Mouse (Mus musculus): ENCODE results near the gene Hirip3.

Gene Hirip3

DNA sequence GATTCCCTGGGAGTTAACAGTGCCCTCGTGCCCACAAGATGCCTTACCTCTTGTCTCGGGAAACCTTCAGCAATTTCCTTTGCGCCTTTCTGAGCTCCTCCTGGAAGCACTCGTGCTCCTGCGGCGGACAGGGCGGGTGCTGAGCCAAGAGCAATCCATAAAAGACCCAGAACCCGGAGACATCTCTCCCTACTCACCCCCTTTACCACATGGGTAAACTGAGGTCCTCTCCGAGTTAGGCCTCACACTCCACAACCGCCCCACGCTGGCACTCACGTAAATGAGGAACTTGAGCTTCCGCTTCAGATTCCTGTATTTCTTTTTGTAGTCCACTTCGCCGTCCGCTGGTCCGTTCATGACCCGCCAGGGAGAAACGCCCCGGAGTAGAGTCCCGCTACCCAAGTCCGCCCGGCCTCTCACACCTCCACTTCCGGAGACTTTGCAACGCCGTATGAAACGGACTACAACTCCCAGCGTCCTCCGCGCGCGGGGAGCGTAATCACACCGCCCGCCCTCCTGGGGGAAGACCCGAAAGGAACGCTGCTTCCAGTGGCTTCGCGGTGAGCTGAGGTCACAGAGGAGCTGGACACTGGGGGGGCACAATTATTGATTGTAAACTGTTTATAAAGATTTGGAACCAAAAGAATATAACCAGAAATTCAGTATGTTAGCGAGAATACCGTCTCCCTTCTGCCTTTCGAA is at the start of gene Hirip3:
Hirip3 (plus strand) TSS at position 544 of the 702 bp plus-strand sequence.
- DNase-seq, result peak; percentile 97 to 98

DNA sequence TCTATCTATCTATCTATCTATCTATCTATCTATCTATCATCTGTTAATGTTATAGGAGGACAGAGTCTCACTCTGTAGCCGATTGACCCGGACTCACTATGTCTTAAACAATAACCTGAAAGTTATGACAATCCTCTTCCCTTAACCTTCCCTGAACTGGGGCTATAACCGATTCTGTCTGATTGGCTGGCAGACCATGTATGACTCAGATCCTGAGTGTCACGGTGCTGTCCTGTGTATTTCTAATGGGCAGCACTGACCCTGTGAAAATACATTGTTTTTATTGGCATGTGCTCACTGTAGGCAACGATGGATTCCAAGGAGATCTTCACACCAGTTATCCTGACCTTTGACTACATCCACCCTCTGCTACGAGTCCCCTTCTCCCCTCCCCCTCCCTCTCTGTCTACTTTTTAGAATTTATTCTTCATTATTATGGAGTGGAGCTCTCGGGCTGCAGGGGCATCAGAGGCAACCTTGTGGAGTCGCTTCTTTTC is 46.0 kb upstream of the Hirip3 start:
- DNase-seq, result no peak

DNA sequence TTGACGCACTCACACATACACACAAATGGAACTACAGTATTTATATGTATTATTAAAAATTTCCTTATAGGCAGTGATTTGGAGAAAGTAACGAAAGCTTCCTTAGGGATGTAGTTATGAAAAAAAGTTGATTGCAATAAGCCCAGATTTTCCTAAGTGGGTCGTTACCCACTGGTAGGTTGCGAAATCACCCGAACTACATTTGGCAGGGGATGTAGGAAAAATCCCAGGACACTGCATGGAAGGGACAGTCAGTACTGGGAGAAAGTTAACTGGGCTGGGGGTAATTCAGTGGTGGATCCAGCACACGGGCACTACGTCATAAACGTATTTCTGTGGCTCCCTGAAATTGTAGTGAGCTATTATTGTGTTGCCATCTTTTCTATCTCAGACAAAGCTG is 45.3 kb upstream of the Hirip3 start:
- DNase-seq, result peak in 1 of 2 experiments; percentile 32

DNA sequence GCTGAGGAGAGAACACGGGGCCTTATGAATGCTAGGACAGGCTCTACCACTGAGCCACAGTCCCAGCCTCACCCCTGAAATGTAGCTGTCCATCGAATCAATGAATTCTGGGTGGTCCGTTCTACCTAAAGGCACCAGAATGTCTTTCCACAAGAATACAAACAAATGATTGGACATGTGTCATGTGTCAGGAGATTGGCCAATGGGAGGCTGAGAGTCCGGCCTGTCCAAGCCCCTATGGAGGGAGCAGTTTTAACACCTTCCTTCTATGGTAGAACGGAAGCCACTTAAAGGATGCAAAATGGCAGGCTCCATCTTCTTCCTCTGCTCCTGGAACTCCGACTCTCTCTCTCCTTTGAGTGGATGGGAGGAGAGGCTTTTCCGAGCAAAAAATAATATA is 44.2 kb upstream of the Hirip3 start:
- DNase-seq, result peak in 1 of 2 experiments; percentile 5

DNA sequence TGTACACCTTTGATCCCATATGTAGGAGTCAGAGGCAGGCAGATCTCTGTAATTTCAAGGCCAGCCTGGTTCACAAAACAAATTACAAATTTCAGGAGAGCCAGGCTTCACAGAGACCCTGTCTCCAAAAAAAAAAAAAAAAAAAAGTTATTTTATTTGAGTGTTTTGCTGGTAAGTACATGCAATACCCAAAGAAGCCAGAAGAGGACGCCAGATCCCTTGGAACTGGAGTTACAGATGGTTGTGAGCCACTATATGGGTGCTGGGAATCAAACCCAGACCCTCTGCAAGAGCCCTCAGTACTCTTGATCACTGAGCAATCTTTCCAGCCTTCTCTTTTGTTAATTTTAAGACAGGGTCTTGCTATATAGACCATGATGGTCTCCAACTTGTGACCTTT is 43.0 kb upstream of the Hirip3 start:
- no peak for DNase-seq

DNA sequence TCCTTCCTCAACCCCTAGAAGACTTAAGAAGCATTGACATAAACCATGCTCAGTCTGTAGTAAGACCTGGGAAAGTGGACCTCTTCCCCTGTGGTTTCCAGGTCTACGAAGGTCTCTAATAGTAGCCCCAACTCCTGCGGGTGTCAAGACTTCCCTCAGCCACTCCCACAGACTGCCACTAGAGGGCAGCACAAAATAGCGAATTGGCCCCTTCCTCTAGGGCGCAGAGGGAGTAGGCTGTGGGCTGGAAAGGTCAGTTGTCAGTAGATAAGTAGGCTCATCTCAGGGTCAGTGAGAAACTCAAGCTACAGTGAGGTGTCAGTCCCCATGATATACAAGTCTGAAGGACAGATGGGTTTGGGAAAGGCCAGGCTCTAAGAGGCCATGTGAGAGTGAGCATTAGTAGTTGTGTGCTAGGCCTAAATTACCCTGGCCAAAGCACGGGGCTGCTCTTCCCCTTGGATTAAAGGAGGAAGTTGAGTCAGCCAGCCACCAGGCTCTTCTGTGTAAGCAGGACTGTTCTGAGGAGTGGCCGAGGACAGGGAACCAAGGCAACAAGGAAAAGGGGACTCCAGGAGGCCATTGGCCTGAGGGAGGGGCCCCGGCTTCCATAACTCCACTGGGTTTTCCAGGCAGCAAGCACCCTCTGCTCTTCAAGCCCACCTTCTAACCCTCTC is 39.8 kb upstream of the Hirip3 start:
- DNase-seq, result peak; percentile 83 to 89

DNA sequence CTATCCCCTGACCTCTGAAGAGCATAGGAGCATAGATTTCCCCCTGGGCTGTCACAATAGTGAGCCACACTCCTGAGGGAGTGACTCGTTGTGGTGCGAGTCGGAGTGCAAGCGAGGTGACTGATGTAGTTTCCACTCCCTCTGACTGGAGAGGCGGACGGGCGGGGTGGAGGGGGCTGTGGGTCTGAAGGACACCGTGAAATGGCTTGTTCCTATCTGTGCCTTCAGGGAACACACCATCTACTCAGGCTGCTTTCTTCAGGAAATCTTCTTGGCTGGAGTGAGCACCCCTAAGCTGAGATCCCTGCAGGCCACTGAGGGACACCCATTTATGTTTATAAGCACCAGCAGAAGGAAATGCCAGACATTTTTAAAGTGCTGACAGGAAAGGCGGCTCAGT is 39.0 kb upstream of the Hirip3 start:
- DNase-seq, result peak in 1 of 2 experiments; percentile 56

DNA sequence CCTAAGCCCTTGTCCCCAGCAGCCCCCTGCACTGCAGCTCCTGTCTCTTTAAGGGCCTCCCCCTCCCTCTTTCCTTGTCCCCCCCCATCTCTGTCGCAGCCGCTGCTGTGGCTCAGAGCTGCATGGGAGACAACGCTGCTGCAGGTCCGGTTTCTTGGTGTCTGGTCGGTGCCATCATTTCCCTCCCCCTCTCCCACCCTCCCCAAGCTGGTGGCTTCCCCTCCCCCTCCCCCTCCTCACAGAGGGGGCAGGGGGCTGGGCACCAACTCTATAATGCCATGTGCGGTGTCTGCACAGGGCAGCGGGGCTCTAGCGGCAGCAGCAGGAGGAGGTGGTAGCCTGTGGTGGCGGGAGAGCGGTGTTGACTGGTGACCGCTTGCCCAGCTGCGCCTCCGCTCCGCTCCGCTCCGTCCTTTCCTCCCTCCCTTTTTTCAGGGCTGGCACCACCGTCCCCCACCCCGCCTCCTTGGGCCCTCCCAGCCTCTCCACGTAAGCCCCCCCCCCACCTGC is 38.5 kb upstream of the Hirip3 start:
- DNase-seq, result peak in 1 of 2 experiments; percentile 40

DNA sequence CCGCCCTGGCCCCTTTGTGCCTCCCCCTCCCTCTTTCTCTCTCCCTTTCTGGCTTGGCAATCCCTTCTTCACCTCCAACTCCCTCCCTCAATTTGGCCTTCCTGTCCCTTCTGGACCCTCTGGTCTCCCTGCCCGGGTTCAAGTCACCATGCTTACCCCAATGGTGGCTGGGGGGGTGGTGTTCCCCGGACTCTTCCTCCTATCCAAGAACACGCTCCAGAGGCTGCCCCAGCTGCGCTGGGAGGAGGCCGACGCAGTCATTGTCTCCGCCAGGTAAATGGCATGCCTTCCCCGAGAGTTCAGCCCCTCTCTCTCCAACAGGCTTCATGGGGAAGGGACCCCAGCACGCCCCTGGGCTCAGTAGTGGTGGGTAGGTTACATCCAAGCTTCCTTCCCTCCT is 37.8 kb upstream of the Hirip3 start:
- no peak for DNase-seq

DNA sequence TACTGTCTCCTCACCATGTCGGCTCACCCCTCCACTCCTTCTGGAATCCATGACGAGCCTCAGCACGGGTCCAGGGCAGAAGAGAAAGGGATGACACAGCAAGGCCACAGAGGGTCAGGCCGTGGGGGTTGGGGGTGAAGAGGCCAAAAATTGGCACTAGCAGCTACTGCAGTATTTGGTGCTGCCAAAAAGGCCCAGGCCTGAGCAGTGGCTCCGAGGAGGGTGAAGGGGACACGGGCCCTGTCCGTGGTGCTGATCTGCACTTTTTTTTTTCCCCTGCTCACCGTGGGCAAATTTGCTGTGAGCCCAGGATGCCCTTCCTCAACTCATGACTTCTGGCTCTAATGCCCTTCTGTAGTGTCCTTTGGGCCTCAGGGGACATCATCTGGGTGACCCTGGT is 36.4 kb upstream of the Hirip3 start:
- DNase-seq, result no peak

DNA sequence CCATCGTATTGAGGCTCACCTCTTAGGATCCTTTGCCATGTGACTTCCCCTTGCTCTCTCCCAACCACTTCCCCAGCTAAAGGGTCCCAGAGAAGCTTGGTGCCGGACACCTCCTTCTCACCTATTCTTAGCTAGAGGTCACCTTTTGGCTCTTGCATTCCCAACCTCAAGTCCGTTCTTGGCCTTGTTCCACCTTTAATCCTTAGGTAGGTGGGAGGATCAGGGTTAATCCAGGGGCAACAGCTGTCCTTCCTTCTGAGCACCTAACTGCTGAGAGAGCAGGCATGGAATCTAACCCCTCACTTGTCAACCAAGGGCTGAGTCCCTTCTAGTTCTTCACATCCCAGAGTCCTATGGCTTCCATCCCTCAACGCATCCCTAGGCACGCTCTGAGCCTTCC is 35.8 kb upstream of the Hirip3 start:
- no peak for DNase-seq

DNA sequence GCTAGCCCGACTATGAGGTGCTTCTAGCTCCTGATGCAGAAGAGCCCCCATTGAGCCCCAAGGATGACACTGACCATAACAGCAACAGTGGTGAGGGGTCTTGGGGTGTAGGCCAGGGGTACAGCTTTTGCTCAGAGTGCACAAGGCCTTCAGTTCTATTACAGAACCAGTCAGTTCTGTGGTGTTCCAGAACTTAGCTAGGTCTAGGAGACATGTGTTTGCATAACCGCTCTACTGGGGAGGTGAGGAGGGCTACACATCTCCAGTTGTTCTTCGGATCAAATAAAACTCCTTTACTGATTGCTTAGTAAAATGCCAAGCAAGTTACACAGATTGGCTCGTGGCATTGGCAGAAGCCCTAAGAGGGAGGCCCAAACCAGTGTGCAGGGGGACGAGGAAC is 30.2 kb upstream of the Hirip3 start, which contains the start of gene 4930451I11Rik:
4930451I11Rik (minus strand) TSS at position 101 of the 400 bp plus-strand sequence.
- no peak for DNase-seq

DNA sequence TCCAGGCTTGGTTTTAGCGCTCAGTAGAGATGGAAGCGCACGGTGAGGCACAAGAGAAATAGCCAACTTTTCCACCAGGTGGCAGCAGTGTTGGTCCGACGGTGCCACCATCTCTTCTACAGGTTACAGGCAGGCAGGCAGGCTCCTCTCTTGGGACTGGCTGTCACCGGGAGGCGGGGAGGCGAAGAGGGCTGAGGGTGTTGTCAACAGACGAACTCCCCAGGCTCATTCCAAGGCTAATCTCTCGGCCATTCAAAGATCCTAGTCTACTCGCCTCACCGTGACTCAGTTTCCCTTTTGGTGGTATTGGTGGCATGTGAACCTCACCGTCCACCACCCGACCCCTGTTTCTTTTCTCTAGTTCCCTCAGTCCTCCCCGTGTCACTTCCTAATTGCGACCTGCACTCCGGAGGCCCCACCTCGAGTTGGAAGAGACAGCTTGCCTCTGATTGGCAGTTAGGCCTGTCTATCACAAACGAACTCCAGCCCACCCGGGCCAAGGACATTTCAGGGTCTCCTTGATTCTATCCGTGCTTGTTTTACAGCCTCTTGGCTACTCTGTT is 29.7 kb upstream of the Hirip3 start:
- peak; percentile 91 for DNase-seq

DNA sequence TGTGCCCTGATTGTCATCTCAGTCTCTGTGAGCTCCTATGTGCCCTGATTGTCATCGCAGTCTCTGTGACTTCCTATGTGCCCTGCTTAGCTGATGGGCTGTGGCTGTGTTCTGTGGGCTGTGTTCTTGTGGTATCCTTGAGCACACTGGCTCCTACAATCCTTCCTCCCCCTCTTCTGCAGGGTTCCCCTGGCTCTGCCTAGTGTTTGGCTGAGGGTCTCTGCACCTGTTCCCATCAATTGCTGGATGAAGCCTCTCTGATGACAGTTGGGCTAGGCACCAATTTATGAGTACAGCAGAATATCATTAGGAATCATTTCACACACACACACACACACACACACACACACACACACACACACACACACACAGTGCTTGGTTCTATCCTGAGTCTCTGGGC is 28.5 kb upstream of the Hirip3 start:
- no peak for DNase-seq

DNA sequence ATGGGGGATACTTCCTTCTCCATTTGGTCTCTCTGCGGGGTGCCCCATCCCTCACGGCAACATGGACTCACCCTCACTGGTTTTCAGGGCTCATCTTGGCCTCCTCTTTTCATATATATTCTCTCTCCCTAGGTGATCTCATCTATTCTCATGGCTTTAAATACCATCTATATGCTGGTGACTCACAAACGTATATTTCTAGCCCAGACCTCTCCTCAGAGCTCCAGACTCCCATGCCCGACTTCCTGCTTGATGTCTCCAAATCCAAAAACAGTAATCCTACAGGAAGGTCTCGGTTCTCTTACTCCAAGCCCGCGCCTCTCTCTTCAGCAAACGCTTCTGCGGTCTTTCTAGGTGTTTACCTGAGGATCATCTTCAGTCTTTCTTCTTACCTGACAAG is 18.5 kb upstream of the Hirip3 start:
- DNase-seq, result no peak

DNA sequence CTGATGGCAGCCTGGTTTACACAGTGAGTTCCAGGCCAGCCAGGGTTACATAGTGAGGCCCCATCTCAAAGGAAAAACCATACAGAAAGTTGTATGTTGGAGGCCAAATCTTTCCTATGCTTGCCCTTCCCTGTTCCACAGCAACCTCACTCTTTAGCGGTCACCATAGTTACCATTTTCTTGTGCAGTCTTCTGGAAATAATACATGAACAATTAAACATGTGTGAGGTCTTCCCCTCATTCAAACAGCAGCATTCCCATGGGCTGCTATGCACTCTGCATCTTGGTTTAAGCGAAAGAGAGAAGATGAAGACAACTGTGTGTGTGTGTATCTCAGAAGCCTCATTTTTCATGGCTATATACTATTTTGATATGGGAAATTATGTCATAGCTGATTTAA is 16.3 kb upstream of the Hirip3 start:
- DNase-seq, result peak in 1 of 2 experiments; percentile 2

DNA sequence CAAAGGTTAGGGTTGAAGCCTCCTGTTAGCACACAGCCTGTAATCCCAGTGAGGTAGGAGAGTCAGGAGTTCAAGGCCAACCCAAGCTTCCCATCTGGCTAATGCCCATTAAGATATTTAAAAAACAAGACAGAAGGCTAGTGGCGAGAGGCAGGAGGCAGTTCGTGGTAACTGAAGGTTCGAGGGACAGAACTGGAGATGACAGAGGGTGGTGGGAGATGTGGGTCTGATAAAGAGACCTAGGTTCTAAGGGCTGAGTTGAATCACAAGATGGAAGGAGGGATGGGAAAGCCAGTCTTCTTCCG is 14.7 kb upstream of the Hirip3 start, which contains the start of gene Doc2a:
Doc2a (plus strand) TSS at position 301 of the 305 bp plus-strand sequence.
- no peak for DNase-seq

DNA sequence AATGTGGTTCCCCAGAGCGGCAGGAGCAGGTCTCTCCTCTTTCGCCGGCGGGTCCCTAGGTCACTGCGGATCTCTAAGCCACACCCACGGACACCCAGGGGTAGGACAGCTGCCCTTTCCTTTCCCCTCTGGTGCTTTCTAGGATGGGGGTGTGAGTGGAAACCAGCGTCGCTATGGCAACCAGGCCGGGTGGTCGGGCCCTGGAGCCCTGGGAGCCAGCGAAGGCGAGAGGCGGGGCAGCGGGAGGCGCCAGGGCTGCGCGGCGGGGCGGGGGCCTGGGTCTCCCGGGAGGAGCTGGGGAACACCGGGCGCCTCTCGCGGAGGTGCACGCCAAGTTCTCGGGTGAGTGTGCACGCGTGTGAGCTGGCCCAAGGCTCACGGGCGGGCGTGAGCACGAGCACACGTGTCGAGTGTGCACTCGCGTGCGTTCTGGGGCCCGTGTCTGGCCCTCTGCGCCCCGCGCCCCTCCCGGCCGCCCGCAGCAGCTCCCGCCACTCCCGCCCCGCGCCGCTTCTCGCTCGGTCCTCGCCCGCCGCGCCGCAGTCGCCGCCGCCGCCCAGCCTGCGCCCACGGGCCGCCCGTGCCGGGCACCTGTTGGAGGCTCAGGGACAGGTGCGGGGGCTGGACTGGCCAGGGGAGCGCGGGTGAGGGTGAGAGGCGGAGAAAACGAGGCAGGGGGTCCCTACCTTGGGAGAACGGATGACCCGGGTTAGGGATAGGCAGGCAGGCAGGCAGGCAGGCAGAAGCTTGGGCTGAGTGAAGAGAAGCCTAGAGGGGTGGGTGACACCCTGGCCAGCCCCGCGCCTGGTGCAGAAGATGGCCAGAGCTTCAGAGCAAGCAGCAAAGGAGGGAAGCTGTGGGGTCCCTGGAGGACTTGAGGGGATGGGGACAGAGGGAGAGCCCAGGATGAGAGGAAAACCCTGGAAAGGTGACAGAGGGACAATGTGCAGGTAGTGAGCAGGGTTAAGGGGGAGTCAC is 14.1 kb upstream of the Hirip3 start:
- no peak for DNase-seq

DNA sequence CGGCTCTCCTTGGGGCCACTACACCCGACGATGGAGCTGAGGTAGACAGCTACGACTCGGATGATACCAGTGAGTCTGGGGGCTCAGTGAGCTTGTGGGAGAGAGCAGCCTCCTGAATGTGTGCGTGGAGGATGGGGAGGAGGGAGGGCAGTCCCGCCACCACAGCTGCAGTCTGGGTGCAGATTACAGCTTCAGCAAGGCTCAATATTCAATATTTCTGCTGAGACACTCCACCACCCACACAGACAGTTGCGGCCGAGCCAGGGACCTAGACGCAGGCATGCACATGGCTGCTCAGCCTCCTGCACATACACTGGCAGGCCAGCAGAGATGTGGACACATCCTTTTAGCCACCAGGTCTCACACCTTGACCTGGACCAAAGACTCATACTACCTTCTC is 13.0 kb upstream of the Hirip3 start:
- DNase-seq, result no peak

DNA sequence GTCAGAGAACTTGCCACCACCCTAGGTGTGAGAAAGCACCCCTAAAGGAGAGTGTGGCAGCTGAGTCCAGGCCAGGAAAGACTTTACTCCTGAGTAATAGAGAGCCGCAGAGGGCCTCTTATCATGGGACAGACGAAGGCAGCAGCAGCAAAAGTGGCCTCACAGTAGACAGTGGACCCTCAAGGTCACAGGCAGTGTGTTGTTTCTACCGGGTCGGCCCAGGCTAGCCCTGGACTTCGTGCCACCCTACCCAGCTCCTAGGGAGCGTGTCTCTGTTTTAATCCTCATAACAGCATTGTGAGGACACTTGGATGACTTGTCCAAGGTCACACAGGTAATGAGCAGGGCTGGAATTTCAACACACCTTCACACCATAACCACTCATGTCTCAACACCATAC is 11.6 kb upstream of the Hirip3 start:
- peak in 1 of 2 experiments; percentile 33 for DNase-seq

DNA sequence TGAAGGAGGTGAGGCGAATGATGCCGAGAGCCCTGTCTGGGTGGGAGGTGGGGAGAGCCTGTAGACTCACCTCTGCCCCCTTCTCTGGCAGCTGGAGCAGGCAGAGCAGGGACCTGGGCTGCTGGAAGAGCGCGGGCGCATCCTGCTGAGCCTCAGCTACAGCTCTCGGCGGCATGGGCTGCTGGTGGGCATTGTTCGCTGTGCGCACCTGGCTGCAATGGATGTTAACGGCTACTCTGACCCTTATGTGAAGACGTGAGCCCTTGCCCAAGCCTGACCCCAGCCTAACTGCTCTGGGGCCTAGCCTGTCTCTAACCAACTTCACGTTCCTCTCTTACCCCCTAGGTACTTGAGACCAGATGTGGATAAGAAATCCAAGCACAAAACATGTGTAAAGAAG is 10.6 kb upstream of the Hirip3 start:
- peak in 1 of 2 experiments; percentile 36 for DNase-seq

DNA sequence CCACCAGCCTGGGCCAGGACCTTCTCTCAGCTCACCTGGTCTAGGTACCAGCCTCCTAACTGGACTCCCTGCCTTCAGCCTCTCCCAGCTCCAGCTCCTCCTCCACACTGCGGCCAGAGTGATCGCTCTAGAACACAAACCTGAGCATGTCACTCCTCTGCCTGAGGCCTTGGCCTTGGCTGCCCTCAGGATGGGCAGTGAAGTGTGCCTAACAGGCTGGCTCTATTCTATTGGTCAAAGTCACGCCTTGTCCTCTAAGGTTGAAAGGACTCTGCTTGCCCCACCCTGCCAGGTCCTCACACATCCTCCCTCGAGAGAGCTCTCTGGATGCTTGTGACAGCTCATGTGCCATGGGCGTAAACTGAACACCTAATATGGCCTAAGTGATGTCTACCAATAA is 8.3 kb upstream of the Hirip3 start:
- peak; percentile 72 to 91 for DNase-seq

DNA sequence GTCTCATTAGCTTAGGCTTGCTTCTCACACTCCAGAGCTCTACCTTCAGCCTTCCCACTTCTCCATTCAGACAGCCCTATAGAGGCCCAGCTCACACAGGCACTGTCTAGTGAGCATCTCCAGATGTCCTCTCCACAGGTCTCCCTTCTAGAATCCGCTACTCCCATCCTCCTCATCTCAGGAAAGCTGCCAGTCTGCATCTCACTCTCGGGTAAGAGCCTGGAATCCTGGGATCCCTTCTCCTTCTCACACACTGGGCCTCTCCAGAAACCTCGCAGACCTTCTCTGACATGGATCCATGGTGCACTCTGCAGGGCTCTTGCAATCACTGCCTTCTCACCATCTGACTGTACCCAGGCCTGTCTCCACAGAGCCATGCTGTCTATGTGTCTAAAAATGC is 6.1 kb upstream of the Hirip3 start:
- no peak for DNase-seq
